Mouse (Mus musculus) forebrain, embryonic 14.5 days (tissue): ENCODE measurements around the gene Tmem14c. TPM values are rescaled to one million over a fixed set of nuclear protein-coding genes. Genes with fewer than 3 reads are reported as not detected.
"Not testable (repeated sequence)": the region's sequence is repeated elsewhere in the genome, so short reads cannot be mapped to it uniquely, and the experiment has no call there.

ENCODE experiments used
- ATAC-seq: fragments of 200-750 bp; cut with Nextera tagmentation; 2 replicates; pipeline ENCODE4 v1.8.0; 2017; ENCODE audit warnings: mild to moderate bottlenecking, moderate library complexity
- DNase-seq: peaks from one replicate; pipeline ENCODE4 v3.0.0-alpha.2; 2015; ENCODE audit warnings: low spot score
- H3K27ac ChIP-seq: fragments of 300-500 bp; sonication (generic); 2 replicates; pipeline ENCODE4 v1.5.1; 2014; ENCODE audit warnings: low read depth, mild to moderate bottlenecking, control low read depth, low read length, moderate library complexity
- H3K27me3 ChIP-seq: fragments of 300-500 bp; sonication (generic); replicated peaks from 2 replicates; pipeline ENCODE4 v1.6.1; 2014; ENCODE audit warnings: low read length, control low read depth, mixed read lengths; ENCODE audit not compliant: control insufficient read depth, insufficient read depth
- H3K36me3 ChIP-seq: fragments of 300-500 bp; sonication (generic); 2 replicates; pipeline ENCODE4 v1.6.1; 2014; ENCODE audit warnings: low read length, control low read depth; ENCODE audit not compliant: control insufficient read depth, insufficient read depth
- H3K4me1 ChIP-seq: fragments of 300-500 bp; sonication (generic); 2 replicates; pipeline ENCODE4 v1.6.1; 2014; ENCODE audit warnings: antibody characterized with exemption, low read length, control low read depth; ENCODE audit not compliant: control insufficient read depth, insufficient read depth
- H3K4me2 ChIP-seq: fragments of 300-500 bp; sonication (generic); 2 replicates; pipeline ENCODE4 v1.6.1; 2014; ENCODE audit warnings: mild to moderate bottlenecking, control low read depth, low read length
- H3K4me3 ChIP-seq: fragments of 300-500 bp; sonication (generic); 2 replicates; pipeline ENCODE4 v1.5.1; 2014; ENCODE audit warnings: low read depth, low read length, control low read depth
- H3K9ac ChIP-seq: fragments of 300-500 bp; sonication (generic); 2 replicates; pipeline ENCODE4 v1.6.1; 2014; ENCODE audit warnings: mild to moderate bottlenecking, low read length, control low read depth, moderate library complexity
- H3K9me3 ChIP-seq: fragments of 300-500 bp; sonication (generic); replicated peaks from 2 replicates; pipeline ENCODE4 v1.6.1; 2016; ENCODE audit warnings: low read length, control low read depth, mixed read lengths; ENCODE audit not compliant: control insufficient read depth
- WGBS: fragments of 180-500 bp; shearing (Covaris S2); extraction: QIAGEN DNeasy Blood & Tissue Kit; methylation state at CpG from one replicate; pipeline ENCODE4 v1.1.7; 2014; 5-methylcytosine and 5-hydroxymethylcytosine counted together
- polyA plus RNA-seq: library from polyadenylated mRNA; unstranded; fragments of >200 nt; fragmentation: Nextera tagmentation; extraction: Ambion mirVana; gene quantifications from 2 replicates; pipeline ENCODE4 v1.2.1, GENCODE M21; 2014

The Tmem14c gene
- polyA plus RNA-seq, 1 experiment from 2014 or later, result 161 TPM

DNA sequence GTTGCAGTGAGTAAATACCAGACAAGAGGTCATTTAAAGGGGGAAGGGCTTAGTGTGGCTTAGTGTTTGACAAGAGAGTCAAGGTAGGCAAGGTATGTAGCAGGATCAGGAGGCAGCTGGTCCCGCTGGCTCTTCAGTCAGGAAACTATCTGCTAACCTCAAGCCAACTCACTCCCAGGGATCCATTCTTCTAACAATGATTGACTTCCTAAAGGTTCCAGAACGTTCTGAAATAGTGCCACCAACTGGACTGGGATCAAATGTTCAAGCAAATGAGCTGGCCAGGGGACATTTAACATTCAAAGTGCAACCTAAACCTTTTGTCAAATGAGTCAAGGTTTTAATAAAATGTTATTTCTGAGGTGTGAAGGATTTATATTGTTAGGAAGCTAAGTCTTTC lies 36.8 kb upstream of the Tmem14c start:
- Histone ChIP-seq H3K27me3 (no peaks in the 10 kb centered on the region), H3K4me3 (no peak overlapping the region), H3K9me3 (no peaks in the 10 kb centered on the region), H3K4me2 (no peak overlapping the region), H3K9ac (no peak overlapping the region), H3K36me3 (no peaks in the 10 kb centered on the region), H3K27ac (no peak overlapping the region), H3K4me1 (no peaks in the 10 kb centered on the region)
- WGBS, result 56% methylated on average over 2 of the region's 2 CpGs
- no peak for DNase-seq
- ATAC-seq, result no peak

DNA sequence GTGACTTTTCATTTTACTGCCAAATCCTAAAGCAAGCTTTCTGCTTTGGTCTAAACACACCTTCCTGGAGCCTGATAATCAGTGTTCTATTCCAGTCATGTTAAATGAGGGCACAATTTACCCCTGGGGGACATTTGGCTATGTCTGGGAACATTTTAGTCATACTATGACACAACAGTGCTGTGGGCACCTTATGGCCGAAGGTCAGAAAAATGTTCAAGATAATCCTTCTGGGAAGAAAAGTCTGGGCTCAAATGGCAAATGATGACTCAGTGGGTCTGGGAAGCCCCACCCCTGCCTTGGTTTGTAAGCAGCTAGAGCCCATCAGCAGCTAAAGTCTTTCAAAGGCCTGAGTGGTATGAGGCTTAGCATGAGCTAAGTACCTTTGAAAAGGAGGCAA lies 33.3 kb upstream of the Tmem14c start:
- H3K27me3 ChIP-seq, result no peaks in the 10 kb centered on the region
- no peak overlapping the region for H3K4me2 ChIP-seq
- no peaks in the 10 kb centered on the region for H3K4me1 ChIP-seq
- no peaks in the 10 kb centered on the region for H3K36me3 ChIP-seq
- no peak overlapping the region for H3K4me3 ChIP-seq
- ATAC-seq (no peak), DNase-seq (no peak)
- H3K9me3 ChIP-seq, result no peaks in the 10 kb centered on the region
- no peak overlapping the region for H3K27ac ChIP-seq
- WGBS, result 81% methylated on average over 1 of the region's 1 CpGs
- H3K9ac ChIP-seq, result no peak overlapping the region

DNA sequence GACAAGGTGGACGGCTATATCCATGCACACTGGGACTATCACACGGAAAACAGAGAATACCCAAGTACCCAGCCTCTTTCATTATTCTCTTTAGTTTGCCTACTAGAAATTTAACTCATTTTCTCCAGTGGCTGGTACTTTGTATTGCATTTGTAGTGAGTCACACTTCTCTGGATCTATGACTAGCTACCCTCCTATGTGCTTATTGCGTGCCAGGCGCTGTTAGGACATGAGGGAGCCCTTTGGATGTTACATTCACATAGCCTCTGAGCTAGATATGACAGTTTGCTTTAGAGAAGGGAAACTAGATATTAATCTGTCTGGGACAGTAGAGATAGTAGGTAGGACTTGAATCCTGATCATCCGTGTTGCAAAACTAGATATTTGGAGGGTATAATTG lies 30.0 kb upstream of the Tmem14c start:
- H3K9me3 ChIP-seq, result no peaks in the 10 kb centered on the region
- H3K27ac ChIP-seq, result no peak overlapping the region
- H3K4me2 ChIP-seq, result no peak overlapping the region
- ATAC-seq (no peak), DNase-seq (no peak)
- WGBS, result 94% methylated on average over 5 of the region's 5 CpGs
- no peak overlapping the region for H3K4me3 ChIP-seq
- H3K27me3 ChIP-seq, result no peaks in the 10 kb centered on the region
- H3K36me3 ChIP-seq, result no peaks in the 10 kb centered on the region
- H3K9ac ChIP-seq, result no peak overlapping the region
- H3K4me1 ChIP-seq, result no peaks in the 10 kb centered on the region

DNA sequence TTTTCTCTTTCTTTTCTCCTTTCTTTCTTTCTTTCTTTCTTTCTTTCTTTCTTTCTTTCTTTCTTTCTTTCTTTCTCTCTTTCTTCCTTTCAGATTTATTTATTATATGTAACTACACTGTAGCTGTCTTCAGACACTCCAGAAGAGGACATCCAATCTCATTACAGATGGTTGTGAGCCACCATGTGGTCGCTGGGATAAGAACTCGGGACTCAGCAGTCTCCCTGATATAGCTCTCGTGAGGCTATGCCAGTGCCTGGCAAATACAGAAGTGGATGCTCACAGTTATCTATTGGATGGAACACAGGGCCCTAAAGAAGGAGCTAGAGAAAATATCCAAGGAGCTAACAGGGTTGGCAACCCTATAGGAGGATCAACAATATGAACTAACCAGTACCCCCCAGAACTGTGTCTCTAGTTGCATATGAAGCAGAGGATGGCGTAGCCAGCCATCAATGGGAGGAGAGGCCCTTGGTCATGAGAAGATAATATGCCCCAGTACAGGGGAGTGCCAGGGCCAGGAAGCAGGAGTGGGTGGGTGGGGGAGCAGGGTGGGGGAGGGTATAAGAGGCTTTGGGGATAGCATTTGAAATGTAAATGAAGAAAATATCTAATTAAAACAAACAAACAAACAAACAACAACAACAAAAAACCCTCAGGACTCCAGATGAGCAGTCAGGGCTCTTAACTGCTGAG lies 28.3 kb upstream of the Tmem14c start:
- H3K9me3 ChIP-seq, H3K4me2 ChIP-seq, H3K27ac ChIP-seq, DNase-seq, H3K4me1 ChIP-seq, H3K27me3 ChIP-seq, H3K4me3 ChIP-seq, H3K9ac ChIP-seq, H3K36me3 ChIP-seq, ATAC-seq: not testable (repeated sequence)
- 72% methylated on average over 4 of the region's 4 CpGs for WGBS

DNA sequence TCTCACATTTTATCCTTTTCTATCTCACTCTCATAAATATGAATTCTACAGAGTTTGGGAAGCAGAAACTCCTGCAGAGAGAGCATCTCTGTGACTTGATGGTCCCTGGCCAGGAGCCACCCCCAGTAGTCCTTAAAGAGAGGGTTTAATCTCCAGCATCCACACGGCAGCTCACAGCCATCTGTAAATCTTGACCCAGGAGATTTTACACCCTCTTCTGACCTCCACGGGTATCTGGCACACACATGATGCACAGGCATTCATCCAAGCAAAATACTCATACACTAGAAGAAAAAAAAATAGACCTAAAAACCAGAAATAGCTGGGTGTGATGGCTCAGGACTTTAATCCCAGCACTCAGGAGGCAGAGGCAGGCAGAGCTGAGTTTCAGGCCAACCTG lies 27.7 kb upstream of the Tmem14c start:
- Histone ChIP-seq H3K4me2 (no peak overlapping the region), H3K9ac (no peak overlapping the region), H3K27me3 (no peaks in the 10 kb centered on the region), H3K4me1 (no peaks in the 10 kb centered on the region), H3K9me3 (no peaks in the 10 kb centered on the region), H3K4me3 (no peak overlapping the region), H3K27ac (no peak overlapping the region), H3K36me3 (no peaks in the 10 kb centered on the region)
- DNase-seq, result no peak
- ATAC-seq, result no peak
- WGBS, result 68% methylated on average over 2 of the region's 2 CpGs

DNA sequence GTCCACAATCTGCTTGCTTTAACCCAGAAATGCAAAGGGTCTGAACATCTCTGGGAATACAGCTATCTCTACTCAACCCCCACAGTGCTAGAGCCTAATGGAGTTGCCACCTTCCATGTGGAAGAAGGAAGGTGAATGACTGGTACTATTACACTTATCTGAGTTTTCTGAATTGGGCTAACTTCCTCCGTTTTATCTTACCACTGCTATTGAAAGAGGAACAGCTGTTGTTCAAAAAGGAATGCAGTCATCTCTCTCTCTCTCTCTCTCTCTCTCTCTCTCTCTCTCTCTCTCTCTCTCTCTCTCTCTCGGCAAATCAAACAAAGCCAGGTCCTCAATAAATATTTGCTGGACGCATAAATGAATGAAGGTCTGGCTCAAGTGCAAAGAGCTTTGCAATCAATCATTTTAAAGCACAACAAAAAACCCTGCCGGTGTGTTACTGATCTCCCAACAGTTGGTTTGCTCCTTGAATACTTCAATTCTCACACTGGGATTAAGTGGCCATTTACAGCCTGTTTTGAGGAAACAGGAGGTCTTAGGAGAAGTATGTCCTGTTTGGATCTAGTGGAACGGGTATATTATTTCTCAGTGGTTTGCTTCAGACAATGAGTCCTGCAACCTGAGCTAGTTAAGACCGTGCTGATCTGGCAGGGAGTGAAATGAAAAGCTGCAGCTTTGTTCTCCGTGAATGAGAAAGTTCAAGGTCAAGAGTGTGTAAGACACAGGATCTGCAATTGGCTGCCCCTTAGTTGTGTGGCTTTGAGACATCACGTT lies 21.4 kb upstream of the Tmem14c start:
- DNase-seq, result peak; percentile 67
- WGBS, result 2% methylated on average over 8 of the region's 8 CpGs
- Histone ChIP-seq H3K27me3 (no peaks in the 10 kb centered on the region), H3K9me3 (no peaks in the 10 kb centered on the region), H3K27ac (0 out of 2 replicates have a peak overlapping the region, but pooled peaks have one; percentile 24), H3K36me3 (no peaks in the 10 kb centered on the region), H3K4me1 (peaks cover 5% of the 10 kb centered on the region), H3K4me3 (no peak overlapping the region), H3K4me2 (peak overlapping the region; percentile 7; the same call in 1 of the 2 replicates), H3K9ac (peak overlapping the region; percentile 41; the same call in 1 of the 2 replicates)
- peak; percentile 81 for ATAC-seq

DNA sequence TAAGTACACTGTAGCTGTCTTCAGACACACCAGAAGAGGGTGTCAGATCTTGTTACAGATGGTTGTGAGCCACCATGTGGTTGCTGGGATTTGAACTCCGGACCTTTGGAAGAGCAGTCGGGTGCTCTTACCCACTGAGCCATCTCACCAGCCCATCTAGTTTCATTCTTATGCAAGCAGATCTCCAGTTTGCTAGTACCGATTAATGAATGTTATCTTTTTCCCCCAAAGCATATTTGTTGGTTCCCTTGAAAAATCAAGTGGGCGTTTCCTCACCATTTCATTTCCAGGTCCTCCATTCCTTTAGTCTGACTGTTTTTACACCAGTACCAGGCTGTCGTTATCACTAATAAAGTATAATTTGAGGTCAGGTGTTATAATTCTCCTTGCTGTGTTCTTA lies 17.6 kb upstream of the Tmem14c start:
- 93% methylated on average over 5 of the region's 5 CpGs for WGBS
- H3K4me1 ChIP-seq, result peaks cover 18% of the 10 kb centered on the region
- not testable (repeated sequence) for H3K27ac ChIP-seq, H3K27me3 ChIP-seq, DNase-seq, H3K4me2 ChIP-seq, ATAC-seq, H3K9me3 ChIP-seq, H3K36me3 ChIP-seq, H3K9ac ChIP-seq, H3K4me3 ChIP-seq

DNA sequence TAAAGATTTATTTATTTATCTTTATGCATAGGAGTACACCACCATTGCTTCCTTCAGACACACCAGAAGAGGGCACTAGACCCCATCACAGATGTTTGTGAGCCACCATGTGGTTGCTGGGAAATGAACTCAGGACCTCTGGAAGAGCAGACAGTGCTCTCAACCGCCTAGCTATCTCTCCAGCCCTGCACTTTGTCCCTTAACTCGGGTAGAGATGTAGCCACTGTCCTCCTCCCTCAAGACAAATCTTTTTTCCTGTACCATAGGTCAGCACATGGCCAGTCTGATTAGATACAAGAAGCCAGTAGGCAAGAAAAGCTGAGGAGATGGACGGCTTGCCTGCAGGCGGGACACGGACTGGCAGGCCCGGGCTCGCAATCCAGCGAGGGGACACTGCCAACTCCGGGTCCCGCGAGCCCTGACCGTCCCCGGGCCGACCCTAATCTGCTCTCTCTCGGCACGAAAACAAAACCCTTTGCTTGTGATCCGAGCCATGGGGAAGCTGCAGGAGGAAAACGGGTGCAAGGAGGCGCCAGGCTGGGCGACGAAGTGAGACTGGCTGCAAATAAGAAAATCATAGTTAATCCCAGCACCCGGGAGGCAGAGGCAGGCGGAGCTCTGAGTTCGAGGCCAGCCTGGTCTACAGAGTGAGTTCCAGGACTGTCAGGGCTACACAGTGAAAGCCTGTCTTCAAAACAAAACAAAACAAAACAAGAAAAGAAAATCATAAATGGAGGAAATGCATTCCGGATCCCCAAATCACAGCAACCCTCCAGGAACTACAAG lies 15.8 kb upstream of the Tmem14c start:
- Histone ChIP-seq H3K9me3 (no peaks in the 10 kb centered on the region), H3K9ac (peak overlapping the region; percentile 88), H3K4me2 (peak overlapping the region; percentile 87), H3K27me3 (no peaks in the 10 kb centered on the region), H3K4me3 (peak overlapping the region; percentile 90), H3K27ac (peak overlapping the region; percentile 94), H3K36me3 (peaks cover 11% of the 10 kb centered on the region), H3K4me1 (peaks cover 12% of the 10 kb centered on the region)
- DNase-seq (peak; percentile 28), ATAC-seq (peak; percentile 32)
- WGBS, result under 1% methylated on average over 25 of the region's 25 CpGs
